8 mouse cellular contexts compared by ENCODE assay signal in genomic region chr19:29812581-29813460, GRCm38 (mm10). TPM values are rescaled to one million over a fixed set of nuclear protein-coding genes. Genes with fewer than 3 reads are reported as not detected.
DNase-seq lines count a peak whose midpoint lies in the region; ATAC-seq lines count a peak whose summit lies in the region.

Gene Ranbp6 (minus strand): TSS chr19:29812974.

- no peaks in the 10 kb centered on the region for H3K27me3 ChIP-seq in heart, embryonic 14.5 days (ENCODE audit: control insufficient read depth, insufficient read depth, low read length)
- H3K27me3 ChIP-seq in liver, embryonic 13.5 days, result 0 out of 2 replicates have a peak, but pooled peaks cover 3% of the 10 kb centered on the region
- H3K27me3 ChIP-seq in stomach, embryonic 14.5 days (ENCODE audit: control insufficient read depth, insufficient read depth, low read length), result 0 out of 2 replicates have a peak, but pooled peaks cover 2% of the 10 kb centered on the region

- peak within 1 kb of the TSS; percentile 93 for H3K4me2 ChIP-seq in heart, embryonic 14.5 days (ENCODE audit: low read length)
- peak within 1 kb of the TSS; percentile 90 for H3K4me2 ChIP-seq in liver, embryonic 13.5 days
- peak within 1 kb of the TSS; percentile 76 for H3K4me2 ChIP-seq in stomach, embryonic 14.5 days (replicated peaks; ENCODE audit: low read depth, low read length)

- no peaks in the 10 kb centered on the region for H3K9me3 ChIP-seq in heart, embryonic 14.5 days (ENCODE audit: control insufficient read depth, low read length)
- no peaks in the 10 kb centered on the region for H3K9me3 ChIP-seq in liver, embryonic 13.5 days (replicated peaks)
- no peaks in the 10 kb centered on the region for H3K9me3 ChIP-seq in stomach, embryonic 14.5 days (ENCODE audit: control insufficient read depth, low read depth, low read length)

- peak within 1 kb of the TSS; percentile 41 to 45; a peak in 2 of 4 replicates for H3K27ac ChIP-seq in heart, embryonic 14.5 days (replicated peaks in 1 of 2; ENCODE audit: control insufficient read depth in 1 of 2, insufficient read depth in 1 of 2, low read depth in 2 of 2, low read length in 2 of 2)
- H3K27ac ChIP-seq in liver, embryonic 13.5 days, result no peak within 1 kb of the TSS
- H3K27ac ChIP-seq in stomach, embryonic 14.5 days (ENCODE audit: low read length), result no peak within 1 kb of the TSS

- peak within 1 kb of the TSS; percentile 72 to 85 for H3K4me3 ChIP-seq in heart, embryonic 14.5 days (ENCODE audit: control insufficient read depth in 1 of 2, insufficient read depth in 1 of 2, low read depth in 1 of 2, low read length in 2 of 2)
- H3K4me3 ChIP-seq in liver, embryonic 13.5 days (replicated peaks), result peak within 1 kb of the TSS; percentile 80
- H3K4me3 ChIP-seq in stomach, embryonic 14.5 days (ENCODE audit: low read depth, low read length), result peak within 1 kb of the TSS; percentile 81

- H3K4me1 ChIP-seq in heart, embryonic 14.5 days (ENCODE audit: control insufficient read depth in 2 of 2, insufficient read depth in 2 of 2, low read length in 2 of 2), result peaks cover 3 to 9% of the 10 kb centered on the region in 2 experiments; a peak in 3 of 4 replicates
- peaks cover 12% of the 10 kb centered on the region for H3K4me1 ChIP-seq in liver, embryonic 13.5 days (replicated peaks)
- peaks cover 7% of the 10 kb centered on the region for H3K4me1 ChIP-seq in stomach, embryonic 14.5 days (ENCODE audit: control insufficient read depth, insufficient read depth, low read length)

- H3K36me3 ChIP-seq in heart, embryonic 14.5 days (ENCODE audit: control insufficient read depth, insufficient read depth, low read length), result peaks cover 31% of the 10 kb centered on the region
- peaks cover 25% of the 10 kb centered on the region for H3K36me3 ChIP-seq in liver, embryonic 13.5 days
- H3K36me3 ChIP-seq in stomach, embryonic 14.5 days (ENCODE audit: control insufficient read depth, insufficient read depth, low read length), result peaks cover 13% of the 10 kb centered on the region

- peak; percentile 89 for ATAC-seq in heart, embryonic 14.5 days (ENCODE audit: insufficient number of reproducible peaks, insufficient read depth, low FRiP score, low read depth)
- ATAC-seq in liver, embryonic 13.5 days (ENCODE audit: low read depth), result peak; percentile 97
- peak; percentile 96 for ATAC-seq in stomach, embryonic 14.5 days (ENCODE audit: insufficient number of reproducible peaks, insufficient read depth, low FRiP score, low read depth)

- DNase-seq in CD8-positive naive resting alpha-beta T cell, adult 2 months (ENCODE audit: low read depth in 2 of 2, low spot score in 2 of 2), result peak; percentile 83 to 91
- DNase-seq in c-Kit-negative CD71-positive TER-119-positive erythroid progenitor cells, embryonic 14.5 days (ENCODE audit: low read depth, low spot score), result peak; percentile 69
- peak; percentile 32 for DNase-seq in fibroblast of lung, adult 2 months (ENCODE audit: low read depth)
- DNase-seq in kidney, postnatal 14 days, result peak; percentile 95
- DNase-seq in liver, embryonic 13.5 days, result peak; percentile 84
- peak; percentile 84 to 89 for DNase-seq in natural killer cell, adult 2 months (ENCODE audit: low spot score in 2 of 2)

- peak within 1 kb of the TSS; percentile 90 for H3K9ac ChIP-seq in heart, embryonic 14.5 days (ENCODE audit: low read length)
- peak within 1 kb of the TSS; percentile 82 for H3K9ac ChIP-seq in liver, embryonic 13.5 days
- peak within 1 kb of the TSS; percentile 67 for H3K9ac ChIP-seq in stomach, embryonic 14.5 days (replicated peaks; ENCODE audit: low read depth, low read length)

- WGBS in heart, embryonic 14.5 days, result 1% methylated on average over 47 of the region's 47 CpGs
- 2% methylated on average over 47 of the region's 47 CpGs for WGBS in liver, embryonic 13.5 days (ENCODE audit: insufficient replicate concordance)
- WGBS in stomach, embryonic 14.5 days, result 1% methylated on average over 47 of the region's 47 CpGs

RNA-seq across cellular contexts. Expression of gene Ranbp6, which starts in this region (rescaled TPM):
- polyA plus RNA-seq in heart, embryonic 14.5 days (2014; fragmentation: Nextera tagmentation; extraction: Ambion mirVana), result 18.2 and 19.2 TPM in 2 replicates
- polyA plus RNA-seq in liver, embryonic 13.5 days (2015; fragmentation: Nextera tagmentation; extraction: Ambion mirVana), result 6.6 and 8.6 TPM in 2 replicates
- 20.2 and 21.2 TPM in 2 replicates for polyA plus RNA-seq in stomach, embryonic 14.5 days (2014; fragmentation: Nextera tagmentation; extraction: Ambion mirVana)

Comparison
In these comparisons a context has a peak if more than half of its experiments do, and no peak if none do; other contexts are left out.
1. DNase-seq: peak in every context shown above with its lines; median percentile 95 in kidney, postnatal 14 days; 87 in CD8-positive naive resting alpha-beta T cell, adult 2 months; 86 in natural killer cell, adult 2 months; 84 in liver, embryonic 13.5 days; 69 in c-Kit-negative CD71-positive TER-119-positive erythroid progenitor cells, embryonic 14.5 days; 32 in fibroblast of lung, adult 2 months.
2. H3K27ac ChIP-seq: peak in heart, embryonic 14.5 days (2 of 2); none in liver, embryonic 13.5 days (single experiment) and stomach, embryonic 14.5 days (single experiment).
3. Peak in every context shown above with its lines, with median percentiles within 50 percentile points of each other: ATAC-seq, H3K4me2 ChIP-seq, H3K4me3 ChIP-seq and H3K9ac ChIP-seq.